Mouse (Mus musculus) liver, embryonic 16.5 days (tissue): ENCODE measurements around the gene Cyp2w1. TPM values are rescaled to one million over a fixed set of nuclear protein-coding genes. Genes with fewer than 3 reads are reported as not detected.
A peak's percentile ranks its signal among the peaks of the same experiment; 100 is the strongest.

Experiments
- microRNA counts: library from miRNA; unstranded; fragments of <30 nt; microRNA quantifications from one replicate; lab custom pipeline; 2016
- microRNA-seq: library from miRNA; unstranded; fragments of <30 nt; microRNA quantifications from one replicate; pipeline ENCODE4, GENCODE M21; 2016
- polyA plus RNA-seq: library from polyadenylated mRNA; unstranded; fragments of >200 nt; fragmentation: Nextera tagmentation; extraction: Ambion mirVana; gene quantifications from 2 replicates; pipeline ENCODE4 v1.2.1, GENCODE M21; 2015

Gene Cyp2w1
- polyA plus RNA-seq, 1 experiment from 2014 or later = 0.42 TPM

MicroRNAs within 50 kb of the gene (microRNA counts, 519-probe panel; counts per million panel counts)
- microRNA mmu-miR-339-3p (lab: Ali Mortazavi, UCI) (60.7 counts per million), microRNA mmu-miR-339-5p (lab: Ali Mortazavi, UCI) (60.7 counts per million)

Small RNA genes lying within 50 kb of the gene (microRNA-seq; reads per million reads assigned to microRNA genes)
- 774 reads per million, percentile 73 among the genes with 10 or more reads in this experiment for gene Mir339

Other genes with a start within 250 kb of the Cyp2w1 start
- 0.80 and 0.96 TPM in 2 replicates for gene Prkar1b, start 202.6 kb upstream of the Cyp2w1 start, polyA plus RNA-seq
- gene Dnaaf5, start 202.4 kb upstream of the Cyp2w1 start, polyA plus RNA-seq = 1.3 and 2.4 TPM in 2 replicates
- 19.6 TPM in 2 replicates for gene Sun1, start 152.0 kb upstream of the Cyp2w1 start, polyA plus RNA-seq
- gene Get4, start 100.3 kb upstream of the Cyp2w1 start, polyA plus RNA-seq = 90.0 and 98.0 TPM in 2 replicates
- gene Adap1, start 27.0 kb upstream of the Cyp2w1 start, polyA plus RNA-seq = 1.1 and 1.3 TPM in 2 replicates
- 42.2 and 48.1 TPM in 2 replicates for gene Cox19, start 1.2 kb upstream of the Cyp2w1 start, polyA plus RNA-seq
- 20.6 and 24.1 TPM in 2 replicates for gene Gpr146, start 25.1 kb downstream of the Cyp2w1 start, polyA plus RNA-seq
- 1.2 and 1.6 TPM in 2 replicates for gene C130050O18Rik, start 52.7 kb downstream of the Cyp2w1 start, polyA plus RNA-seq
- gene Gper1, start 70.5 kb downstream of the Cyp2w1 start, polyA plus RNA-seq = 0.07 and 0.15 TPM in 2 replicates
- gene 3110082I17Rik, start 107.9 kb downstream of the Cyp2w1 start, polyA plus RNA-seq = 10.5 and 10.8 TPM in 2 replicates
- 2.3 and 2.7 TPM in 2 replicates for gene Zfand2a, start 131.9 kb downstream of the Cyp2w1 start, polyA plus RNA-seq
- not detected in 2 replicates for gene Uncx, start 190.9 kb downstream of the Cyp2w1 start, polyA plus RNA-seq